Mouse (Mus musculus) myocyte (in vitro differentiated cells): Measurements from ENCODE around the gene Aco2.

Experiments used
- CEBPB ChIP-seq: IDR thresholded peaks from 2 replicates; pipeline ENCODE4 v1.6.1; 2011; ENCODE audit warnings: mild to moderate bottlenecking, moderate library complexity; ENCODE audit not compliant: poor library complexity, insufficient read depth, severe bottlenecking
- E2F4 ChIP-seq: IDR thresholded peaks from one replicate; pipeline ENCODE4 v1.6.1; 2011; ENCODE audit warnings: mild to moderate bottlenecking, control low read depth, moderate library complexity; ENCODE audit not compliant: insufficient read depth
- MAX ChIP-seq: IDR thresholded peaks from one replicate; pipeline ENCODE4 v1.6.1; 2011; ENCODE audit warnings: low read depth, mild to moderate bottlenecking, control low read depth
- POLR2A ChIP-seq: IDR thresholded peaks from one replicate; pipeline ENCODE4 v1.6.1; 2011; ENCODE audit warnings: low read depth, mild to moderate bottlenecking, control low read depth, moderate library complexity; ENCODE audit not compliant: insufficient read length
- POLR2AphosphoS2 ChIP-seq: IDR thresholded peaks from one replicate; pipeline ENCODE4 v1.6.1; 2011; ENCODE audit warnings: low read depth, control low read depth; ENCODE audit not compliant: insufficient read length
- REST ChIP-seq: IDR thresholded peaks from one replicate; pipeline ENCODE4 v1.6.1; 2011; ENCODE audit warnings: mild to moderate bottlenecking, control low read depth, moderate library complexity; ENCODE audit not compliant: insufficient read depth, insufficient read length
- TCF12 ChIP-seq: IDR thresholded peaks from one replicate; pipeline ENCODE4 v1.6.1; 2011; ENCODE audit warnings: mild to moderate bottlenecking, control low read depth; ENCODE audit not compliant: poor library complexity, insufficient read depth, severe bottlenecking

DNA sequence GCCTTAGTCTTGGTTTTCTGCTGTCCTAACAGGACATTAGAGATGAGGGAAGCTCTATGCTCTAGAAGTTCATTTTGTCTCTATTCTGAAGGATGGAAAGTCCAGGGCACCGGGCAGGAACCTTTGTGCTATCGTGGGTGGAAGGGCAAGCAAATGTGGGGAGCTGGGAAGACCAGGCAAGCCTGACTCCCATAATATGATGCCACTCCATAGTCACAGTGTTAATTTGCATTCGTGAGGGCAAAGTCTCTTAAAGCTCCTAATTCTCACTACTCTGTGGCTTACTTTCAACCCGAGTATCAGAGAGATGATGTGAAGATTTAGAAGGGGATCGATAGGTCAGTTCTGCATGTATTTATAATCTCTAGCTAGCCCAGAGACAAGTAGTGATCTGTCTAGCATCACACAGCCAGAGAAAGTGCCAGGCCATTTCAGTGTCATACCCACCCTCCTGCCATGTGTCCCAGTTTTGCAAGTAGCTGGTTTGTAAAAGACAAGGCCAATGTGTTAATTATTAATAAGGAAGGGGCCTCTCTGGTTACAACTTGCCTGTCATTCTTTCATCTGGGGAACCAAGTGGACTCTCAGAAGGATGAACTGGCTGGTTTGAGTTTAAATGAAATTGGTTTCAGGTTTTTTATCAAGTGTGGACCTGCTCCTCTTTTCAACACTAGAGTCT, 25.6 kb downstream of the Aco2 start:
- TF ChIP-seq POLR2A (no peak), CEBPB (no peak), MAX (no peak), POLR2AphosphoS2 (no peak), E2F4 (no peak), REST (no peak), TCF12 (no peak)
